Mouse (Mus musculus): ENCODE measurements around the gene Dok5. TPM values are rescaled to one million over a fixed set of nuclear protein-coding genes. Genes with fewer than 3 reads are reported as not detected.

Gene Dok5
- total and polyA plus RNA-seq, 3 experiments: not detected

- no peak for DNase-seq (ENCODE audit: low read depth, low spot score)
- no peaks in the 10 kb centered on the region for H3K79me2 ChIP-seq (ENCODE audit: control insufficient read depth, insufficient read depth, low read length, poor library complexity)
- no peaks in the 10 kb centered on the region for H3K4me1 ChIP-seq (ENCODE audit: control insufficient read depth in 1 of 2, insufficient read depth in 2 of 2, low read length in 2 of 2)
- no peaks in the 10 kb centered on the region for H3K9me3 ChIP-seq (replicated peaks; ENCODE audit: insufficient read depth, low read length)
- no peak overlapping the region for H3K4me3 ChIP-seq (ENCODE audit: control insufficient read depth in 1 of 2, insufficient read depth in 1 of 2, low read depth in 2 of 2, low read length in 2 of 2)
- H3K27me3 ChIP-seq (ENCODE audit: control insufficient read depth in 1 of 2, insufficient read depth in 2 of 2, low read length in 2 of 2): no peaks in the 10 kb centered on the region
- no peak overlapping the region for H3K27ac ChIP-seq (ENCODE audit: control insufficient read depth, low read depth, low read length)
- no peaks in the 10 kb centered on the region for H3K36me3 ChIP-seq (ENCODE audit: control insufficient read depth in 1 of 2, insufficient read depth in 2 of 2, low read length in 2 of 2)
- no peak for TF ChIP-seq ZC3H11A (IDR thresholded peaks at IDR 0.05; ENCODE audit: low read depth, low read length)
- TF ChIP-seq ELF1 (IDR thresholded peaks at IDR 0.05; ENCODE audit: low read depth, low read length): no peak
- no peak overlapping the region for H3K9ac ChIP-seq (ENCODE audit: control insufficient read depth, low read depth, low read length, poor library complexity, severe bottlenecking)
These were observed 129.0 kb downstream of the Dok5 start for GRCm38 (mm10) chr2:170860576-170860975.

DNA sequence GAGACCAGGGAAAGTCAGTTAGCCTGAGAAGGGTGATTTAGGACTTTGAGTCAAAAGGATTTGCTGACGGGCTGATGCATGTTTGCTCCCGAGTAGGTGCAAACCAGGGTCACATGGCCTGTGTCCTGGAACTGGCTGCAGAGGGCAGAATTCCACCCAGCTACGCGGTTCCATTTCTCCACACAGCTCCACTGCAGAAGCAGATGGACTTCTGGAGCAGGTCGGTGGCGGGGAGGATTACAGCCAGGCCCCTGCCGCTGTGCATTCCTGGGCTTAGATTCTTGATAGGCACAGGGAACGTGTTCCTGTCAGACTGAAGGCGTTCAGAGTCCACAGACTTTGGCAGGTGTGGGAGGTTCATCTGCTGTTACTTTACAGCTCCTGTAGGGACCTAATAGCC is 131.2 kb downstream of the Dok5 start:
- Histone ChIP-seq H3K4me1 (ENCODE audit: control insufficient read depth in 1 of 2, insufficient read depth in 2 of 2, low read length in 2 of 2) (no peaks in the 10 kb centered on the region), H3K4me3 (ENCODE audit: control insufficient read depth in 1 of 2, insufficient read depth in 1 of 2, low read depth in 2 of 2, low read length in 2 of 2) (no peak overlapping the region), H3K9ac (ENCODE audit: control insufficient read depth, low read depth, low read length, poor library complexity, severe bottlenecking) (no peak overlapping the region), H3K36me3 (ENCODE audit: control insufficient read depth in 1 of 2, insufficient read depth in 2 of 2, low read length in 2 of 2) (no peaks in the 10 kb centered on the region), H3K27me3 (ENCODE audit: control insufficient read depth in 1 of 2, insufficient read depth in 2 of 2, low read length in 2 of 2) (no peaks in the 10 kb centered on the region), H3K27ac (ENCODE audit: control insufficient read depth, low read depth, low read length) (no peak overlapping the region), H3K9me3 (replicated peaks; ENCODE audit: insufficient read depth, low read length) (no peaks in the 10 kb centered on the region), H3K79me2 (ENCODE audit: control insufficient read depth, insufficient read depth, low read length, poor library complexity) (no peaks in the 10 kb centered on the region)
- no peak for TF ChIP-seq POLR2A (IDR thresholded peaks at IDR 0.05; ENCODE audit: control insufficient read depth in 1 of 2, insufficient read depth in 1 of 2, low read depth in 1 of 2, low read length in 2 of 2, poor library complexity in 1 of 2)
- TF ChIP-seq ZMIZ1 (IDR thresholded peaks at IDR 0.05; ENCODE audit: low read depth, low read length): no peak
- no peak for TF ChIP-seq ZNF384 (IDR thresholded peaks at IDR 0.05; ENCODE audit: low read depth, low read length)
- TF ChIP-seq HCFC1 (IDR thresholded peaks at IDR 0.05; ENCODE audit: low read depth, low read length): no peak
- no peak for TF ChIP-seq USF2 (IDR thresholded peaks at IDR 0.05; ENCODE audit: borderline replicate concordance in 1 of 2, insufficient read depth in 1 of 2, low read depth in 1 of 2, low read length in 2 of 2)
- DNase-seq (ENCODE audit: low read depth, low spot score): no peak

- Histone ChIP-seq H3K27me3 (ENCODE audit: control insufficient read depth in 1 of 2, insufficient read depth in 2 of 2, low read length in 2 of 2) (no peaks in the 10 kb centered on the region), H3K9ac (ENCODE audit: control insufficient read depth, low read depth, low read length, poor library complexity, severe bottlenecking) (no peak overlapping the region), H3K9me3 (replicated peaks; ENCODE audit: insufficient read depth, low read length) (no peaks in the 10 kb centered on the region), H3K4me3 (ENCODE audit: control insufficient read depth in 1 of 2, insufficient read depth in 1 of 2, low read depth in 2 of 2, low read length in 2 of 2) (no peak overlapping the region), H3K4me1 (ENCODE audit: control insufficient read depth in 1 of 2, insufficient read depth in 2 of 2, low read length in 2 of 2) (no peaks in the 10 kb centered on the region), H3K79me2 (ENCODE audit: control insufficient read depth, insufficient read depth, low read length, poor library complexity) (no peaks in the 10 kb centered on the region), H3K27ac (ENCODE audit: control insufficient read depth, low read depth, low read length) (no peak overlapping the region), H3K36me3 (ENCODE audit: control insufficient read depth in 1 of 2, insufficient read depth in 2 of 2, low read length in 2 of 2) (no peaks in the 10 kb centered on the region)
- no peak for TF ChIP-seq UBTF (IDR thresholded peaks at IDR 0.05; ENCODE audit: borderline replicate concordance, insufficient read depth, low read depth, low read length)
- no peak for TF ChIP-seq JUND (IDR thresholded peaks at IDR 0.05; ENCODE audit: low read depth, low read length)
- TF ChIP-seq MAZ (IDR thresholded peaks at IDR 0.05; ENCODE audit: low read depth, low read length): no peak
- DNase-seq (ENCODE audit: low read depth, low spot score): no peak
These were observed 131.6 kb downstream of the Dok5 start for GRCm38 (mm10) chr2:170863201-170863600.
